Comparison of ENCODE assay signal across 17 mouse cellular contexts in genomic region chrX:162452642-162453041, GRCm38 (mm10).
"Had no signal": no experiment of that assay in that cellular context is flagged by ENCODE, and none has a peak within 500 bp of the region (broad histone marks: within the 10 kb centered on the region; RNA-seq: fewer than 3 reads in every experiment).

No protein-coding gene starts in this region.

- H3K9ac ChIP-seq: neural tube, embryonic 12.5 days; neural tube, embryonic 13.5 days; neural tube, embryonic 15.5 days; stomach, embryonic 15.5 days had no signal

- H3K4me1 ChIP-seq: neural tube, embryonic 12.5 days; neural tube, embryonic 13.5 days; neural tube, embryonic 15.5 days; stomach, embryonic 15.5 days had no signal

- H3K9me3 ChIP-seq: neural tube, embryonic 12.5 days; neural tube, embryonic 13.5 days; neural tube, embryonic 15.5 days; stomach, embryonic 15.5 days had no signal

- H3K27me3 ChIP-seq: neural tube, embryonic 12.5 days; stomach, embryonic 15.5 days had no signal

- H3K36me3 ChIP-seq: neural tube, embryonic 12.5 days; neural tube, embryonic 13.5 days; neural tube, embryonic 15.5 days; stomach, embryonic 15.5 days had no signal

- H3K27ac ChIP-seq: neural tube, embryonic 12.5 days; neural tube, embryonic 13.5 days; neural tube, embryonic 15.5 days; stomach, embryonic 15.5 days; stomach, postnatal 0 days had no signal

- H3K4me3 ChIP-seq: neural tube, embryonic 12.5 days; neural tube, embryonic 13.5 days; neural tube, embryonic 15.5 days; stomach, embryonic 15.5 days had no signal

- DNase-seq: retina, postnatal 1 day; right cerebral cortex, adult 18-20 months; right cerebral cortex, postnatal 14 days; right cerebral cortex, postnatal 25 days; right cerebral cortex, postnatal 4 days; spleen, adult 18-20 months; thymus, adult 18-20 months; thymus, adult 2 months; thymus, postnatal 14 days; thymus, postnatal 25 days; thymus, postnatal 36 days; thymus, postnatal 4 days had no signal
